Mouse (Mus musculus): Measurements from ENCODE around the gene Cpsf4l. TPM values are rescaled to one million over a fixed set of nuclear protein-coding genes. Genes with fewer than 3 reads are reported as not detected.
A peak's percentile ranks its signal among the peaks of the same experiment; 100 is the strongest.

The Cpsf4l gene
- total RNA-seq, 1 experiment = 19.6 TPM

GRCm38 (mm10) chr11:113697571-113697970 lies 12.2 kb downstream of the Cpsf4l start:
- DNase-seq (ENCODE audit: low read depth, low spot score) = no peak
- H3K4me1 ChIP-seq (ENCODE audit: control insufficient read depth in 2 of 2, insufficient read depth in 2 of 2, low read length in 2 of 2, poor library complexity in 1 of 2) = peaks cover 0 to 4% of the 10 kb centered on the region in 2 experiments; a peak in 1 of 4 replicates
- no peak for TF ChIP-seq MAFK (IDR thresholded peaks at IDR 0.05; ENCODE audit: insufficient read depth, low read depth, low read length)
- TF ChIP-seq HCFC1 (IDR thresholded peaks at IDR 0.05; ENCODE audit: borderline replicate concordance, insufficient read depth, low read length) = no peak
- TF ChIP-seq ZNF384 (IDR thresholded peaks at IDR 0.05; ENCODE audit: low read depth, low read length) = no peak
- no peak for TF ChIP-seq ZC3H11A (IDR thresholded peaks at IDR 0.05; ENCODE audit: borderline replicate concordance, low read depth, low read length)
- TF ChIP-seq CHD2 (IDR thresholded peaks at IDR 0.05; ENCODE audit: low read depth, low read length) = no peak
- H3K36me3 ChIP-seq (ENCODE audit: control insufficient read depth, insufficient read depth, low read length, poor library complexity, severe bottlenecking) = peaks cover 43% of the 10 kb centered on the region; the same call in 1 of the 2 replicates
- H3K4me3 ChIP-seq (ENCODE audit: insufficient read depth in 1 of 2, low read depth in 1 of 2, low read length in 2 of 2, poor library complexity in 1 of 2, severe bottlenecking in 1 of 2) = no peak overlapping the region
- in situ Hi-C loops (cut with MboI; ENCODE audit: low sequenced_read_pairs in 2 of 2, unreplicated experiment in 2 of 2) = no loop called here
- H3K9me3 ChIP-seq (ENCODE audit: control insufficient read depth, insufficient read depth, low read depth, low read length) = no peaks in the 10 kb centered on the region
- no peak overlapping the region for H3K27ac ChIP-seq (ENCODE audit: insufficient read depth, low read depth, low read length, poor library complexity, severe bottlenecking)
- H3K9ac ChIP-seq (ENCODE audit: insufficient read depth, low read depth, low read length, poor library complexity, severe bottlenecking) = no peak overlapping the region

- Histone ChIP-seq H3K36me3 (ENCODE audit: control insufficient read depth, insufficient read depth, low read length, poor library complexity, severe bottlenecking) (peaks cover 40% of the 10 kb centered on the region), H3K27ac (ENCODE audit: insufficient read depth, low read depth, low read length, poor library complexity, severe bottlenecking) (no peak overlapping the region), H3K9ac (ENCODE audit: insufficient read depth, low read depth, low read length, poor library complexity, severe bottlenecking) (no peak overlapping the region), H3K4me1 (ENCODE audit: control insufficient read depth in 2 of 2, insufficient read depth in 2 of 2, low read length in 2 of 2, poor library complexity in 1 of 2) (peaks cover 2 to 4% of the 10 kb centered on the region in 2 experiments; a peak in 3 of 4 replicates), H3K9me3 (ENCODE audit: control insufficient read depth, insufficient read depth, low read depth, low read length) (no peaks in the 10 kb centered on the region), H3K4me3 (ENCODE audit: insufficient read depth in 1 of 2, low read depth in 1 of 2, low read length in 2 of 2, poor library complexity in 1 of 2, severe bottlenecking in 1 of 2) (no peak overlapping the region)
- in situ Hi-C loops (cut with MboI; ENCODE audit: low sequenced_read_pairs in 2 of 2, unreplicated experiment in 2 of 2) = no loop called here
- TF ChIP-seq ZNF384 (IDR thresholded peaks at IDR 0.05; ENCODE audit: low read depth, low read length) (no peak), MAFK (IDR thresholded peaks at IDR 0.05; ENCODE audit: insufficient read depth, low read depth, low read length) (no peak), ZC3H11A (IDR thresholded peaks at IDR 0.05; ENCODE audit: borderline replicate concordance, low read depth, low read length) (no peak), CHD2 (IDR thresholded peaks at IDR 0.05; ENCODE audit: low read depth, low read length) (no peak), HCFC1 (IDR thresholded peaks at IDR 0.05; ENCODE audit: borderline replicate concordance, insufficient read depth, low read length) (no peak)
- DNase-seq (ENCODE audit: low read depth, low spot score) = no peak
Measured at GRCm38 (mm10) chr11:113691851-113692250, 18.0 kb downstream of the Cpsf4l start.

GRCm38 (mm10) chr11:113691318-113691717 lies 18.5 kb downstream of the Cpsf4l start:
- TF ChIP-seq ZNF384 (IDR thresholded peaks at IDR 0.05; ENCODE audit: low read depth, low read length) (no peak), ZC3H11A (IDR thresholded peaks at IDR 0.05; ENCODE audit: borderline replicate concordance, low read depth, low read length) (no peak)
- Histone ChIP-seq H3K9me3 (ENCODE audit: control insufficient read depth, insufficient read depth, low read depth, low read length) (no peaks in the 10 kb centered on the region), H3K4me1 (ENCODE audit: control insufficient read depth in 2 of 2, insufficient read depth in 2 of 2, low read length in 2 of 2, poor library complexity in 1 of 2) (peaks cover 2 to 5% of the 10 kb centered on the region in 2 experiments; a peak in 3 of 4 replicates), H3K27ac (ENCODE audit: insufficient read depth, low read depth, low read length, poor library complexity, severe bottlenecking) (no peak overlapping the region), H3K4me3 (ENCODE audit: insufficient read depth in 1 of 2, low read depth in 1 of 2, low read length in 2 of 2, poor library complexity in 1 of 2, severe bottlenecking in 1 of 2) (no peak overlapping the region), H3K9ac (ENCODE audit: insufficient read depth, low read depth, low read length, poor library complexity, severe bottlenecking) (no peak overlapping the region), H3K36me3 (ENCODE audit: control insufficient read depth, insufficient read depth, low read length, poor library complexity, severe bottlenecking) (peaks cover 38% of the 10 kb centered on the region)
- in situ Hi-C loops (cut with MboI; ENCODE audit: low sequenced_read_pairs in 2 of 2, unreplicated experiment in 2 of 2) = no loop called here
- DNase-seq (ENCODE audit: low read depth, low spot score) = no peak

GRCm38 (mm10) chr11:113690506-113690905 lies 19.3 kb downstream of the Cpsf4l start:
- Histone ChIP-seq H3K9me3 (ENCODE audit: control insufficient read depth, insufficient read depth, low read depth, low read length) (no peaks in the 10 kb centered on the region), H3K4me1 (ENCODE audit: control insufficient read depth in 2 of 2, insufficient read depth in 2 of 2, low read length in 2 of 2, poor library complexity in 1 of 2) (peaks cover 2 to 5% of the 10 kb centered on the region in 2 experiments; a peak in 3 of 4 replicates), H3K27ac (ENCODE audit: insufficient read depth, low read depth, low read length, poor library complexity, severe bottlenecking) (no peak overlapping the region), H3K9ac (ENCODE audit: insufficient read depth, low read depth, low read length, poor library complexity, severe bottlenecking) (no peak overlapping the region), H3K36me3 (ENCODE audit: control insufficient read depth, insufficient read depth, low read length, poor library complexity, severe bottlenecking) (peaks cover 36% of the 10 kb centered on the region), H3K4me3 (ENCODE audit: insufficient read depth in 1 of 2, low read depth in 1 of 2, low read length in 2 of 2, poor library complexity in 1 of 2, severe bottlenecking in 1 of 2) (no peak overlapping the region)
- TF ChIP-seq HCFC1 (IDR thresholded peaks at IDR 0.05; ENCODE audit: borderline replicate concordance, insufficient read depth, low read length) = no peak
- TF ChIP-seq ZNF384 (IDR thresholded peaks at IDR 0.05; ENCODE audit: low read depth, low read length) = no peak
- no peak for TF ChIP-seq MAFK (IDR thresholded peaks at IDR 0.05; ENCODE audit: insufficient read depth, low read depth, low read length)
- TF ChIP-seq ZC3H11A (IDR thresholded peaks at IDR 0.05; ENCODE audit: borderline replicate concordance, low read depth, low read length) = no peak
- TF ChIP-seq CHD2 (IDR thresholded peaks at IDR 0.05; ENCODE audit: low read depth, low read length) = no peak
- no peak for DNase-seq (ENCODE audit: low read depth, low spot score)
- in situ Hi-C loops (cut with MboI; ENCODE audit: low sequenced_read_pairs in 2 of 2, unreplicated experiment in 2 of 2) = no loop called here

GRCm38 (mm10) chr11:113687031-113687430 lies 22.8 kb downstream of the Cpsf4l start:
- Histone ChIP-seq H3K9ac (ENCODE audit: insufficient read depth, low read depth, low read length, poor library complexity, severe bottlenecking) (no peak overlapping the region), H3K4me3 (ENCODE audit: insufficient read depth in 1 of 2, low read depth in 1 of 2, low read length in 2 of 2, poor library complexity in 1 of 2, severe bottlenecking in 1 of 2) (no peak overlapping the region; a peak in 1 of 4 replicates), H3K9me3 (ENCODE audit: control insufficient read depth, insufficient read depth, low read depth, low read length) (no peaks in the 10 kb centered on the region), H3K36me3 (ENCODE audit: control insufficient read depth, insufficient read depth, low read length, poor library complexity, severe bottlenecking) (peaks cover 24% of the 10 kb centered on the region), H3K27ac (ENCODE audit: insufficient read depth, low read depth, low read length, poor library complexity, severe bottlenecking) (no peak overlapping the region), H3K4me1 (ENCODE audit: control insufficient read depth in 2 of 2, insufficient read depth in 2 of 2, low read length in 2 of 2, poor library complexity in 1 of 2) (peaks cover 2 to 5% of the 10 kb centered on the region in 2 experiments; a peak in 3 of 4 replicates)
- in situ Hi-C loops (cut with MboI; ENCODE audit: low sequenced_read_pairs in 2 of 2, unreplicated experiment in 2 of 2) = no loop called here
- TF ChIP-seq ZNF384 (IDR thresholded peaks at IDR 0.05; ENCODE audit: low read depth, low read length) (no peak), HCFC1 (IDR thresholded peaks at IDR 0.05; ENCODE audit: borderline replicate concordance, insufficient read depth, low read length) (no peak)
- DNase-seq (ENCODE audit: low read depth, low spot score) = peak; percentile 62
